Mouse (Mus musculus) megakaryocyte, embryonic 14.5 days (primary cell): ENCODE measurements around the gene Tssk4.

Experiments
- FLI1 ChIP-seq: IDR thresholded peaks from 2 replicates; pipeline ENCODE4 v1.6.1; 2012; ENCODE audit warnings: low read length, inconsistent platforms, mixed read lengths
- GATA1 ChIP-seq: IDR thresholded peaks from 3 replicates; pipeline ENCODE4 v1.6.1; 2012; ENCODE audit warnings: mixed read lengths, low read length, inconsistent platforms, borderline replicate concordance

DNA sequence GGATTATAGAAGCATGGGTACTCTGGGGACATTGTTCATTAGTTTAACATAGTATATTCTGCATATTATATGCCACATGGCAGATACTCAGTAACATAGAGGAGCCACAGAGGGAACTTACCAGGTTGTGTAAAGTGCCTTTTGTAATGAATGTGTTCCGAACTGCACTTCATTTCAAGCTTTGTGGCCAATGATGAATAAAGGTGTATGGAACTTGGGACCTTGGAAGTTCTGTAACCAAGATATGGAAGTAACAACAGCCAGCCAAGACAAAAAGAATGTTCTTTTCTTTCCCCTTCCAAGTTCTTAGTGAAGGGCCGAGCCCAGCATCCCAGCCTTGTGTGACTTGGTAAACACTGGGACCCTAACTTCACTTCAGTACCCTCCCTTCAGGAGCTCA lies at the start of gene Tssk4:
- TF ChIP-seq GATA1, result no peak
- no peak for TF ChIP-seq FLI1
